Mouse (Mus musculus) thymus, adult 2 months (tissue): ENCODE measurements around the gene Ryr2.

ENCODE experiments used
- CTCF ChIP-seq: fragments of 200-500 bp; IDR thresholded peaks from 2 replicates; pipeline ENCODE4 v1.5.1; 2012; ENCODE audit warnings: mild to moderate bottlenecking, control low read depth, low read length, moderate library complexity, borderline replicate concordance; ENCODE audit not compliant: control insufficient read depth, poor library complexity, insufficient read depth; ENCODE audit errors: extremely low read depth
- POLR2A ChIP-seq: fragments of 200-500 bp; IDR thresholded peaks from 2 replicates; pipeline ENCODE4 v1.6.1; 2012; ENCODE audit warnings: mild to moderate bottlenecking, low read length, control low read depth, moderate library complexity; ENCODE audit not compliant: control insufficient read depth, poor library complexity, insufficient read depth; ENCODE audit errors: extremely low read depth

GRCm38 (mm10) chr13:11535874-11536273, 570.9 kb downstream of the Ryr2 start:
- TF ChIP-seq CTCF: no peak
- TF ChIP-seq POLR2A: no peak
